Mouse (Mus musculus): ENCODE measurements at regions not wholly inside any gene's neighbourhood (a gene's known extent, or its start where the extent isn't known, plus 50 kb on each side); places are given as distances from the start of the nearest gene placed in this dataset.
"Not testable (repeated sequence)": the region's sequence is repeated elsewhere in the genome, so short reads cannot be mapped to it uniquely, and the experiment has no call there.

GRCm38 (mm10) chr17:27279491-27280288 lies 75.4 kb upstream of the Lemd2 start:
- DNase-seq = not testable (repeated sequence)

- not testable (repeated sequence) for DNase-seq
These were observed 73.5 kb upstream of the Lemd2 start for GRCm38 (mm10) chr17:27277786-27278185.

GRCm38 (mm10) chr17:27271756-27272155 lies 67.5 kb upstream of the Lemd2 start:
- not testable (repeated sequence) for DNase-seq

GRCm38 (mm10) chr17:27270776-27271175 lies 66.5 kb upstream of the Lemd2 start:
- DNase-seq = not testable (repeated sequence)

DNA sequence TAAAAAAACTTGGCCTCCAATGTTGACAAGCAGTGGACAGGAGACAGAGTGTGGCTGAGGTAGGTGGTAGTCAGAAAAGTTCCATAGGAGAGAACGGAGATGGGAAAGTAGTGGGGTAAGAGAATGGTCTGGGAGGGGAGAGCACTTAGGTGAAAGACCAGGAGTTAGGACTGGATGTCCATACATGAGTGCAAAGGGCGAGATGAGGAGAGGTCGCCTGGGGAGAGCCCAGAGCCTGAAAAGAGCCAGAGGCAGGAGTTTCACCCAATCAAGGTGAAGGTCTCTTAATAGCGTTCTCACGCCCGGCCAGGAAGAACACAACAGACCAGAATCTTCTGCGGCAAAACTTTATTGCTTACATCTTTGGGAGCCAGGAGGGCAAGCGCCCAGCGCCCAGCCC lies 60.3 kb upstream of the Lemd2 start:
- not testable (repeated sequence) for DNase-seq

DNA sequence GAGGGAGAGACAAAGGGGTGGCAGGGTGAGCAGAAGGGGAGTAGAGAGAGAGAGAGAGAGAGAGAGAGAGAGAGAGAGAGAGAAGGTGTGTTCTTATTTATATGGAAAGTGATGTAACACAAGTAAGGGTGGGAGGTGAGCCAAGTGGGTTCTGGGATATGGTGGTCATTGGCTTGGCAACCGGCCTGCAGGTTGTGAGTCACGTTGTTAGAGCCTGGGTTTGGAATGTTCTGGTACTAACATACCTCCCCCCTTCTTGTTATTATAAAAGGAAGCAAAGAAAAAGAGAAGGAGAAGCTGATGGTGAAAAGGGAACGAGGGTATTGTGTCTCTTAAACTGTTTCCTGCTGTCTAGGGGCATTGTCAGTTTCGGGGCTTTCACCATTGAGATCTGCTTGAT lies 58.3 kb upstream of the Lemd2 start:
- DNase-seq = no peak

DNA sequence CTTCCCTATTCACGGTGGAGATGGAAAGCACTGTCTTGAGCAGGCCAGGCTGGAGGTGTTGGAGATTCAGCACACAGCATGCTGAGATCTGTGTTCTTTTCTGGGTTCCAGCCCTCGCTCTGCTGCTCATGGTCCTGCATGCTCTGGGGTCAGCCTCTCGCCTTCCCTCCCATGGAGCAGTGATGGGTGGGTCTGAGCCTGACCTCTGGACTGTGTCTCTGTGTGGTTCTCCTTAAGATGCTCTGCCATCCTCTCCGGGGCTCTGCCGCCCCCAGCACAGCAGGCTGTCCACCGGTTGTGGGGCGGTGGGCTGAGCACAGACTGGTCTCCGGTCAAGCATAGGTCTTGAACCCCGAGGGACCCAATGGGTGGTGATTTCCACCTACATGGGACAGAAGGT lies 57.7 kb upstream of the Lemd2 start:
- DNase-seq = no peak

- DNase-seq = no peak
These were observed 57.0 kb upstream of the Lemd2 start for GRCm38 (mm10) chr17:27261251-27261650.

- DNase-seq = no peak
These were observed 55.8 kb upstream of the Lemd2 start for GRCm38 (mm10) chr17:27260116-27260515.

DNA sequence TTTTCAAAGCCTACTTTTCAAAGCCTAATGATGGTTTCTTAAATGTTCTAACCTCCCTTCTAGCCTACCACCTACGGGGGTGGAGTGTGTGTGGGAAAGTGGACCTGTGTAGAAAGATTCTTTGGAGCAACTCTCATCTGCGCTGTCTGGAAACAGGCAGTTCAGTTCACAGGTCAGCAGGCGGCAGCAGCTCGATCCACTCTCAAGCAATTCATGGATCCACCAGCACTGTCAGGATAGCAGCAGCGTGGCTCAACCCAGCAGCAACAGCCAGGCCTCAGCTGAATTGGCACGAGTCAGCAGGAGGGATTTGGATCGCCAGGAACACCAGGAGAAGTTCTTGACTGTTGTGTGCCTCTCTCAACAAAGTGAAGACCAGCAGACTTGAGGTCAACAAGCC lies 53.1 kb upstream of the Lemd2 start:
- DNase-seq = no peak

GRCm38 (mm10) chr17:27255804-27256203 lies 51.5 kb upstream of the Lemd2 start:
- no peak for DNase-seq
